Mouse (Mus musculus) midbrain, embryonic 11.5 days (tissue): ENCODE measurements at regions not wholly inside any gene's neighbourhood (a gene's known extent, or its start where the extent isn't known, plus 50 kb on each side); places are given as distances from the start of the nearest gene placed in this dataset.

Experiments used
- ATAC-seq: fragments of 200-750 bp; cut with Nextera tagmentation; 2 replicates; pipeline ENCODE4 v1.8.0; 2017; ENCODE audit warnings: moderate TSS enrichment, moderate library complexity; ENCODE audit not compliant: low FRiP score
- DNase-seq: peaks from one replicate; pipeline ENCODE4 v3.0.0; 2015; ENCODE audit warnings: low spot score; ENCODE audit errors: missing footprints
- H3K27ac ChIP-seq: fragments of 300-500 bp; sonication (generic); 2 replicates; pipeline ENCODE4 v1.5.1; 2014; ENCODE audit warnings: low read depth, low read length
- H3K27me3 ChIP-seq: fragments of 300-500 bp; sonication (generic); 2 replicates; pipeline ENCODE4 v1.6.1; 2014; ENCODE audit warnings: mild to moderate bottlenecking, low read length, moderate library complexity, mixed read lengths; ENCODE audit not compliant: control insufficient read depth, insufficient read depth
- H3K36me3 ChIP-seq: fragments of 300-500 bp; sonication (generic); 2 replicates; pipeline ENCODE4 v1.6.1; 2014; ENCODE audit warnings: mild to moderate bottlenecking, low read length, moderate library complexity, mixed read lengths; ENCODE audit not compliant: control insufficient read depth, insufficient read depth
- H3K4me1 ChIP-seq: fragments of 300-500 bp; sonication (generic); 2 replicates; pipeline ENCODE4 v1.6.1; 2014; ENCODE audit warnings: low read length; ENCODE audit not compliant: control insufficient read depth, insufficient read depth
- H3K4me2 ChIP-seq: fragments of 300-500 bp; sonication (generic); 2 replicates; pipeline ENCODE4 v1.6.1; 2014; ENCODE audit warnings: mild to moderate bottlenecking, moderate library complexity
- H3K4me3 ChIP-seq: fragments of 300-500 bp; sonication (generic); 2 replicates; pipeline ENCODE4 v1.5.1; 2014; ENCODE audit warnings: low read depth, low read length
- H3K9ac ChIP-seq: fragments of 300-500 bp; sonication (generic); 2 replicates; pipeline ENCODE4 v1.6.1; 2014; ENCODE audit warnings: low read length
- H3K9me3 ChIP-seq: fragments of 300-500 bp; sonication (generic); 2 replicates; pipeline ENCODE4 v1.6.1; 2016; ENCODE audit warnings: low read length; ENCODE audit not compliant: control insufficient read depth
- WGBS: fragments of 180-500 bp; shearing (Covaris S2); extraction: QIAGEN DNeasy Blood & Tissue Kit; methylation state at CpG from one replicate; pipeline ENCODE4 v1.1.7; 2014; 5-methylcytosine and 5-hydroxymethylcytosine counted together

DNA sequence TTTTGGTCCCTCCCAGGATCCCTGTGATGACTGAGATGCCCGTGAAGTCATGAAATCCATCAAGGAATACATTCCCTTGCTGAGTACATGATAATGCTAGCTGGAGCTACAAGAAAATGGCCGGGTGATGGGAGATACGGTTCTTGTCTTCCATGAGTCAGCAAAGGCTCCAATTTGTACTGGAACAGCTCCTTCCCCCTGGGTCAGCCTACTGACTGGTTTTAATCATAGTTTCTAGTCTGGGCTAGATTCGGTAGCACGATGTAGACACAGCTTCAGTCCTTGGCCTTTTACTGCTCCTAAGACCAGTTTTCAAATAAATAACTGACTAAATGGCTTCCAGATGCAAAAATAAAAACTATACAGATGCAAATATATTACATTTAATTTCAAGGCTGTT, 557.5 kb downstream of the Epha4 start:
- H3K4me2 ChIP-seq, result no peak overlapping the region
- ATAC-seq (no peak), DNase-seq (peak; percentile 19)
- H3K27ac ChIP-seq, result no peak overlapping the region
- H3K36me3 ChIP-seq, result no peaks in the 10 kb centered on the region
- 81% methylated on average over 5 of the region's 5 CpGs for WGBS
- H3K4me3 ChIP-seq, result no peak overlapping the region
- H3K9ac ChIP-seq, result no peak overlapping the region
- no peaks in the 10 kb centered on the region for H3K4me1 ChIP-seq
- no peaks in the 10 kb centered on the region for H3K9me3 ChIP-seq
- H3K27me3 ChIP-seq, result no peaks in the 10 kb centered on the region

DNA sequence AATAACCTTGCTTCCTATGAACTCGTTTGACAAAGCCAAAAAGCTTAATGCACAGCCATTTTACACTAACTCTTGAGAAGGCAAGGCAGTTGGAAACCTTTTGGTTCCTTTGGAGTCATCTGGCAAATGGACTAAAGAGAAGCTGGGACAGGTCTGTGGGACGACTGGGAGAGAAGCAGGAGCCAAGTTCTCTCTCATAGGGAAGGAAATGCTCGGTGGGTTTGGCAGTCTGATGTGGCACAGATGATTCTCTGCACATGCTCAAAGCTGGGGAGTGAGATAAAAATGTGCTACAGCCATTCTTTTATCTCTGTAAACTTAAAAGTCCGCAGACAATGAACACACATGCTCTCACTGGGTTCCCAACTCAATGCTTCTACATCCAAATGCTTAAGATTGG, 556.2 kb downstream of the Epha4 start:
- H3K36me3 ChIP-seq, result no peaks in the 10 kb centered on the region
- no peaks in the 10 kb centered on the region for H3K27me3 ChIP-seq
- DNase-seq, result peak; percentile 62
- WGBS, result 84% methylated on average over 4 of the region's 4 CpGs
- no peaks in the 10 kb centered on the region for H3K9me3 ChIP-seq
- no peak overlapping the region for H3K4me2 ChIP-seq
- H3K4me1 ChIP-seq, result no peaks in the 10 kb centered on the region
- H3K9ac ChIP-seq, result no peak overlapping the region
- no peak overlapping the region for H3K4me3 ChIP-seq
- no peak for ATAC-seq
- no peak overlapping the region for H3K27ac ChIP-seq

DNA sequence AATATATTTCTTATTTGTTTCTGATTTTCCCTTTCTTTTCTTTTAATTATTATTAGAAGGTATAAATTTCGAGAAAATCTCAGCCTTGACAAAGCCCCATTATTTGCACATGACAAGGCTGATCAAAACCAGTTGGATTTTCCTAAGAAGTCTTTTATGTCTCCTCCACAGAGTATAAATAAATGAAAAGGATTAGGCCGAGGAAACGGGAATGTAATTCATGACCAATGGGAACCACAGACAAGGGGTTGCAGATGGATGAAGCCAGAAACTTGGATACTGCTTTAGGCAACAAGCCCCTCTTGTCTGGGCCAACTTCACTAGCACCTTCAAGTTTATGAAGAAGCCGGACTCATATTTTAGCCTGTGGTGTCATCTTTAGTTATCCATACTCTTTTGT, 542.4 kb downstream of the Epha4 start:
- Histone ChIP-seq H3K27me3 (no peaks in the 10 kb centered on the region), H3K4me2 (no peak overlapping the region), H3K27ac (no peak overlapping the region), H3K4me3 (no peak overlapping the region), H3K9ac (no peak overlapping the region), H3K4me1 (peaks cover 4% of the 10 kb centered on the region; the same call in 1 of the 2 replicates), H3K36me3 (no peaks in the 10 kb centered on the region), H3K9me3 (no peaks in the 10 kb centered on the region)
- peak; percentile 79 for DNase-seq
- WGBS, result 30% methylated on average over 4 of the region's 4 CpGs
- ATAC-seq, result 0 out of 2 replicates have a peak, but pooled peaks have one; percentile 58

- Histone ChIP-seq H3K36me3 (no peaks in the 10 kb centered on the region), H3K4me2 (no peak overlapping the region), H3K9me3 (no peaks in the 10 kb centered on the region), H3K27ac (no peak overlapping the region), H3K4me1 (peaks cover 4% of the 10 kb centered on the region; the same call in 1 of the 2 replicates), H3K9ac (no peak overlapping the region), H3K4me3 (no peak overlapping the region), H3K27me3 (no peaks in the 10 kb centered on the region)
- 78% methylated on average over 12 of the region's 12 CpGs for WGBS
- peak; percentile 79 for DNase-seq
- ATAC-seq, result no peak
Observed at GRCm38 (mm10) chr1:76975077-76975945, 539.6 kb downstream of the Epha4 start.

GRCm38 (mm10) chr1:76980498-76981152, 534.3 kb downstream of the Epha4 start:
- Histone ChIP-seq H3K4me1 (no peaks in the 10 kb centered on the region), H3K4me3 (no peak overlapping the region), H3K36me3 (no peaks in the 10 kb centered on the region), H3K27me3 (no peaks in the 10 kb centered on the region), H3K27ac (no peak overlapping the region), H3K9ac (no peak overlapping the region), H3K4me2 (no peak overlapping the region), H3K9me3 (no peaks in the 10 kb centered on the region)
- ATAC-seq (no peak), DNase-seq (peak; percentile 54)
- WGBS, result 84% methylated on average over 9 of the region's 9 CpGs

DNA sequence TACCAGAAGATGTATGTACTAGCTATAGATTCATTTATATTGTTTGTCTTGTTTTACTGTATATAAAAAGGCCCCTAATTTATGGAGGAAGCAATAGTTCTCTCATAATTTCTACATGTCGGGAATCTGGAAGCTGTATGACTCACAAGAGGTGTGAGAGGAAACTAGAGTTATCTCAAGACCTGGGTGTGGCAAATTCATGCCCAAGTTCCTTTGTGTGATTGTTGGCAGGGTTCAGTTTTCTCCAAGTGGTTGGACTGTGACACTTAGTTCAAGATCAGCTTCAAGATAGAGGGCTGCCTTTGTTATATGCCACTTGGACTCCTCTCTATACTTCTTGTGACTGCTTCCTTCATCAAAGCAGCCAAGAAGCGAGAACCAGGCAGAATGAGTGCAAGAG, 521.1 kb downstream of the Epha4 start:
- Histone ChIP-seq H3K4me1 (no peaks in the 10 kb centered on the region), H3K36me3 (no peaks in the 10 kb centered on the region), H3K9ac (no peak overlapping the region), H3K9me3 (no peaks in the 10 kb centered on the region), H3K4me3 (no peak overlapping the region), H3K27me3 (no peaks in the 10 kb centered on the region), H3K4me2 (no peak overlapping the region), H3K27ac (no peak overlapping the region)
- DNase-seq, result no peak
- no peak for ATAC-seq
- WGBS, result 85% methylated on average over 2 of the region's 2 CpGs

- H3K9me3 ChIP-seq, result no peaks in the 10 kb centered on the region
- H3K27ac ChIP-seq, result no peak overlapping the region
- H3K4me3 ChIP-seq, result no peak overlapping the region
- DNase-seq (no peak), ATAC-seq (no peak)
- no peak overlapping the region for H3K9ac ChIP-seq
- no peaks in the 10 kb centered on the region for H3K36me3 ChIP-seq
- no peaks in the 10 kb centered on the region for H3K27me3 ChIP-seq
- H3K4me1 ChIP-seq, result no peaks in the 10 kb centered on the region
- 93% methylated on average over 6 of the region's 6 CpGs for WGBS
- no peak overlapping the region for H3K4me2 ChIP-seq
Observed at GRCm38 (mm10) chr1:77008001-77008400, 506.9 kb downstream of the Epha4 start.

DNA sequence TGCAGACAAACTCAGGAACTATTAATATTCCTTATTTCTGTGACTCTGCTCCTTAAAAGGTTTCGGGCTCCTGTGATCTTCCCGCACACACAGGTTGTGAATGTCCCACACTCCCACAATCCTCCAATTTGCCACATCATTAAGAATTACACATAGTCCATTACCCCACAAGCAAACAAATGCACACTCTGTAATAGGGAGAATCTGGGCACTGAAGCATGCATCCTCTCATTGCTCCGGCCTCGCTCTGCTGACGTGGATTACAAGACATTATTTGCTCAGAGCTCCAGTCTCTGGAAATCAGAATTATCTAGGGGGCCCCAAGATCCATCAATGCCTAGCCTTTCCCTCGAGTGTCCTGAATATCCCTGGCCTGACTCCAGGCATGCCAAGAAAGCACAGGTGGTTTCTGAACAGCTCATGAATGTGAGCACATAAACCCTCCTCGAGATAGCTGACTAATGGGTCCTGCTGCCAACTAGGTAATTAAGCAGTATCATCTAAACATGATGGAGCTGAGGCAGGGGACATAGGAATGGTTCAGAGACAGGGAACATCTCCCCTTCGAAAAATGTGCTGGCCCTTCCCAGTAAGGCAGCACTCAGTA, 504.2 kb downstream of the Epha4 start:
- 62% methylated on average over 8 of the region's 8 CpGs for WGBS
- Histone ChIP-seq H3K36me3 (no peaks in the 10 kb centered on the region), H3K27me3 (no peaks in the 10 kb centered on the region), H3K4me3 (no peak overlapping the region), H3K9ac (no peak overlapping the region), H3K9me3 (no peaks in the 10 kb centered on the region), H3K27ac (no peak overlapping the region), H3K4me2 (no peak overlapping the region), H3K4me1 (no peaks in the 10 kb centered on the region)
- no peak for ATAC-seq
- DNase-seq, result no peak

GRCm38 (mm10) chr1:77027656-77028055, 487.2 kb downstream of the Epha4 start:
- Histone ChIP-seq H3K27ac (no peak overlapping the region), H3K27me3 (no peaks in the 10 kb centered on the region), H3K9me3 (no peaks in the 10 kb centered on the region), H3K4me3 (no peak overlapping the region), H3K4me2 (no peak overlapping the region), H3K4me1 (no peaks in the 10 kb centered on the region), H3K9ac (no peak overlapping the region), H3K36me3 (no peaks in the 10 kb centered on the region)
- DNase-seq, result no peak
- ATAC-seq, result no peak
- WGBS, result 91% methylated on average over 4 of the region's 4 CpGs
